Mouse (Mus musculus) activated CD4-positive, CD25-positive, alpha-beta regulatory T cell, adult 9 weeks (primary cell): Measurements from ENCODE around the gene Nup50. TPM values are rescaled to one million over a fixed set of nuclear protein-coding genes. Genes with fewer than 3 reads are reported as not detected.

ENCODE experiments used
- polyA plus RNA-seq: library from polyadenylated mRNA; unstranded; fragments of 100-300 nt; shearing (Covaris generic); gene quantifications from one replicate; pipeline ENCODE4 v1.2.1, GENCODE M21; 2017

Gene Nup50
- 40.0 TPM for polyA plus RNA-seq

DNA sequence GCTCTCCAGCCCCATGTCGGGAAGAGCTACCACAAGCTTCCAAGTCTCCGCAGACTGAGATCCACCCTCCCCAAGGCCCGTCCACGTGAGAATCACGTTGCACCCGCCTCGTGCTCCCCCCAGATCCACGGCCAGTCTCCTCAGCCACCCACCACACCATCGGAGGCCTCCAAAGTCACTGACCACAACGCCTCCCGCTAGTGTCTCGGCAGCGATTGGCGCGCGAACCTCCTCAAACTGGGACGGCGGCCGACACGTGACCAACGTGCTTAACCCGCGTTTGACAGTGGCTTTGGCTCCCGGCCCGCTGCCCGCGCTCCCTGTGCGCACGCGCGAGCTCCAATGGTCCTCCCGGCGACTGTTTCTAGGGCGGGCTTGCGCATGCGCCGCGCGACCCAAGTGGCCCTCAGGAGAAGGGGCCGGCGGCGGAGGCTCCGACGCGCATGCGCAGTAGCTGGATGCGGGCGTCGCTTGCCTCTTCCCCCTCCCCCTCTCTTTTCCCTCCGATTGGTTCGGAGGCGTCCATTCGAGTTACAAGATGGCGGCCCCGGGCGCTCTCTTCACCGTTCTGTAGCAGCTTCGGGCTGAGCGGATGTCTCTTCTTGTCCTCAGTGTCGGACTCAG lies at the start of gene Nup50:
Gene Nup50 (plus strand): TSS at position 528 of the 624 bp plus-strand sequence.

DNA sequence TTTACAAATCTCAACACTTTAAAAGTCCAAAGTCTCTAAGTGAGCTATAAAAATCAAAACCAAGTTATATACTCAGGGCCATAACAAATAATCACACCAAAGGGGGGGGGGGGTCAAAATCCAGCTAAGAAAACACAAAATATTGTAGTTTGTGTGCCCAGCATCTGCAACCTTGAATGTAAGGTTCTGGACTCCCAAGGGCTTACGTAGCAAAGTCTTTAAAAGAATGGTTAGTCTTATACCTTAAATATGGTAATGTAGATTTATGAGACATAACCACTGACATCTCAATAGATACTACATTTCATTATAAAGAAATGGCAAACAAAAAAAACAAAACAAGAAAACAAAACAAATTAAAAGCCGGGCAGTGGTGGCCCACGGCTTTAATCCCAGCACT lies 3.3 kb upstream of the Nup50 start, which contains the start of gene Gm29666:
Gene Gm29666 (minus strand): TSS at position 101 of the 400 bp plus-strand sequence.

DNA sequence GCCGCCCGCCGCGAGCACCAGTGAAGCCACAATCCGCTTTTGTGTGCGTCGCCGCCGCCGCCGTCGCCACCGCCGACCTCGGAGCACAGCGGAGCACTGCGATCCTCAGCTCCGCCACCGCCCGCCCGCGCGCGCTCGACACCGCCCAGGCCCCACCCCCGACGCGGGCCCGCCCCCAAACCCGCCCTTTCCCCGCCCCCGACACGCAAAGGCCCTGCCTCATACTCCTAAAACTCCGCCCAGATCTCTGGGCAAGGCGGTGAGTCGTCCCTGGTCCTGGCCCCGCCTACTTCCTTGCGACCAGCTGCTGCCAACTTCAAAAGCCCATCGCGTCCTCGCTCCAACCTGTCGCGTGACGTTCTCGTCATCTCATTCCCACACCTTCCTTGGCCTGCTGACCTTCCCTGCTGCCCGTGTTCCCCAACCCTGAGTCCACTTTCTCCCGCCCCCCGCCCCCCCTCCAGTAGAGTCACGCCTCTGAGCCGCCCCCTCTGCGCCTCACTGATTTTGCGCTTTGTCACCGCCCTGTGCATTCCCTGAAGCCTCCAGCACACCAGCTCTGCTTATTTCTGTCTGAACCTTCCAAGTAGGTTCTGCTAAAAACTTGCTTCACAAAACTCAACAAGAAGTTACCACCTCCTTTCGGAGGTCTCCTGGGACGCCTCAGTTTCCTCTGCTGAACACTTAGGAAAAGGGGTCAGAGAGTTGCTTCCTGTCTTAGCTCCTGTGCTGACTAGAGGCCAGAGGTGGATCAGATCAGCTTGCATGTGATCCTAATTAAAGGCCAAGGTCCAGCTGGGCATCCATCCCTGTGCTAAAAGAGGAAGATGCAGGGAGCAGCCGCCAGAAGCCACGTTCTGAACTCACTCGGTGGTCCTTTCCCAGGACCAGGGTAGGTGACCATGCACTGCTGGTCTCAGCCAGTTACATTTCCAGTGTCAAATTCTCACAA lies 64.9 kb downstream of the Nup50 start, which contains the start of gene 5031439G07Rik:
Gene 5031439G07Rik (minus strand): TSS at position 678 of the 952 bp plus-strand sequence.

Other genes starting within 250 kb of the Nup50 start
- not detected for gene Arhgap8, start 203.4 kb upstream of the Nup50 start, polyA plus RNA-seq
- 0.59 TPM for gene Phf21b, start 67.4 kb upstream of the Nup50 start, polyA plus RNA-seq
- 0.20 TPM for gene Gm29666, start 3.4 kb upstream of the Nup50 start, polyA plus RNA-seq
- gene 5031439G07Rik, start 65.1 kb downstream of the Nup50 start, polyA plus RNA-seq = 1.0 TPM
- gene Upk3a, start 93.7 kb downstream of the Nup50 start, polyA plus RNA-seq = not detected
- gene Fam118a, start 105.5 kb downstream of the Nup50 start, polyA plus RNA-seq = 49.5 TPM
- gene Smc1b, start 208.6 kb downstream of the Nup50 start, polyA plus RNA-seq = 0.31 TPM
- not detected for gene Ribc2, start 208.7 kb downstream of the Nup50 start, polyA plus RNA-seq